Mouse (Mus musculus) olfactory bulb, adult 2 months (tissue): ENCODE data around the gene Olfr351.

Source experiments
- CTCF ChIP-seq: fragments of 200-500 bp; IDR thresholded peaks from 2 replicates; pipeline ENCODE4 v1.5.1; 2012; ENCODE audit warnings: low read depth, mild to moderate bottlenecking, low read length, moderate library complexity; ENCODE audit not compliant: insufficient read depth
- POLR2A ChIP-seq: fragments of 200-500 bp; IDR thresholded peaks from 2 replicates; pipeline ENCODE4 v1.6.1; 2012; ENCODE audit warnings: mild to moderate bottlenecking, low read depth, low read length, moderate library complexity; ENCODE audit not compliant: insufficient read depth

DNA sequence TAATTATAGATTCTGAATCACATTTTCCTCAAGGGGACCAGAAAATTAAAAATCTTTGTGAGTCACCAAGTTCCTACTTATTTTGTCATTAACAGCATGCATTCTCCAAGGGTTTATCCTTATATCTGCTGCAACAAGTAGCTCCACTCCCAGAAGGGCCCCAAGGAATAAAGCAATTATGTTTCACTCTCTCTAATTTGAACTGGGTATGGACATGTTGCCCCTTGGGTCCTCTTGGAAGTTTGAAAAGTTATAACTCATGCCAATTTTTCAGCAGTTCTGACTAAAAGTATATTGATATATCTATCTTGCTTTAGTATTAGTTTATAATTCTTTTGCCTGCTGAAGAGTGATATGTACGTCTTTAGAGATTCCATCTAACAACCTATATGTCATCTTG lies 5.7 kb upstream of the Olfr351 start, which contains the start of gene Olfr352:
- TF ChIP-seq CTCF, result no peak
- no peak for TF ChIP-seq POLR2A
